Mouse (Mus musculus): ENCODE results near the gene Cyp2b9. TPM values are rescaled to one million over a fixed set of nuclear protein-coding genes. Genes with fewer than 3 reads are reported as not detected.
"Not testable (repeated sequence)": the region's sequence is repeated elsewhere in the genome, so short reads cannot be mapped to it uniquely, and the experiment has no call there.

Cyp2b9 gene
- total RNA-seq (2012; rRNA removed) (not detected in 2 replicates), total RNA-seq (2014; rRNA removed) (not detected in 2 replicates), polyA plus RNA-seq (2012; ENCODE audit: insufficient read length, low read depth) (not detected in 2 replicates)

DNA sequence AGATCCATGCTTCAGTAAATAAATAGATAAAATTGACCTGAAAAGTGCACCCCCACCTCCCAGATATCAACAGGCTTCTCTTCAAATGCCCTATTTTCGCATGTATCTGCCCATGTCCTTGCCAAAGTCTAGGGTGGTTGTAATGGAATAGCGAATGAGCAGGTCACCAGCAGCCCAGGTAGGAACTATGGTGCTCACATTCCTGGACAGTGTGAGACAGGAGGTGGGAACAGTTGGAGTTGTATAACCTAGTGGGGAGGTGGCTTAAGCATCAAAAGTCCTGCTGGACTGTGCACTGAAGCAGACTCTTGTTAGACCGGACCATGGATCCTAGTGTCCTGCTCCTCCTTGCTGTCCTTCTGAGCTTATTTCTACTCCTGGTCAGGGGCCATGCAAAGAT is at the start of gene Cyp2b9:
Gene Cyp2b9, plus strand, starts transcription at position 301 of the 400 bp plus-strand sequence.
- H3K4me1 ChIP-seq (ENCODE audit: control insufficient read depth in 1 of 2, insufficient read depth in 2 of 2); H3K79me2 ChIP-seq (replicated peaks; ENCODE audit: control insufficient read depth, extremely low read depth, insufficient read depth, poor library complexity, severe bottlenecking); H3K27me3 ChIP-seq (replicated peaks); H3K27ac ChIP-seq (ENCODE audit: insufficient read depth, low read depth); H3K4me3 ChIP-seq (replicated peaks in 1 of 3; ENCODE audit: low read depth in 2 of 3, low read length in 2 of 3, poor library complexity in 1 of 3); H3K4me2 ChIP-seq (ENCODE audit: insufficient read depth, low read depth, poor library complexity, severe bottlenecking); H3K36me3 ChIP-seq (replicated peaks in 1 of 2; ENCODE audit: control insufficient read depth in 1 of 2, insufficient read depth in 1 of 2, low read length in 1 of 2); DNase-seq (ENCODE audit: extremely low read depth); dilution Hi-C loops (cut with MboI; ENCODE audit: extremely low pct_ligation_motif_present, extremely low pct_unique_long_range_greater_than_20kb, low sequenced_read_pairs); H3K9ac ChIP-seq (ENCODE audit: insufficient read depth, low read depth); in situ Hi-C loops (cut with MboI; ENCODE audit: low pct_ligation_motif_present, low pct_unique_long_range_greater_than_20kb, low sequenced_read_pairs); H3K9me3 ChIP-seq (replicated peaks; ENCODE audit: low read length): not testable (repeated sequence)

GRCm38 (mm10) chr7:26139623-26140022 is 33.6 kb upstream of the Cyp2b9 start:
- H3K9ac ChIP-seq (ENCODE audit: insufficient read depth, low read depth); dilution Hi-C loops (cut with MboI; ENCODE audit: extremely low pct_ligation_motif_present, extremely low pct_unique_long_range_greater_than_20kb, low sequenced_read_pairs); H3K9me3 ChIP-seq (replicated peaks; ENCODE audit: low read length); H3K27ac ChIP-seq (ENCODE audit: insufficient read depth, low read depth); DNase-seq (ENCODE audit: extremely low read depth); H3K36me3 ChIP-seq (replicated peaks in 1 of 2; ENCODE audit: control insufficient read depth in 1 of 2, insufficient read depth in 1 of 2, low read length in 1 of 2); H3K4me1 ChIP-seq (ENCODE audit: control insufficient read depth in 1 of 2, insufficient read depth in 2 of 2); H3K79me2 ChIP-seq (replicated peaks; ENCODE audit: control insufficient read depth, extremely low read depth, insufficient read depth, poor library complexity, severe bottlenecking); H3K4me3 ChIP-seq (replicated peaks in 1 of 3; ENCODE audit: low read depth in 2 of 3, low read length in 2 of 3, poor library complexity in 1 of 3); H3K27me3 ChIP-seq (replicated peaks); in situ Hi-C loops (cut with MboI; ENCODE audit: low pct_ligation_motif_present, low pct_unique_long_range_greater_than_20kb, low sequenced_read_pairs); H3K4me2 ChIP-seq (ENCODE audit: insufficient read depth, low read depth, poor library complexity, severe bottlenecking): not testable (repeated sequence)

GRCm38 (mm10) chr7:26143657-26144056 is 29.6 kb upstream of the Cyp2b9 start:
- H3K27ac ChIP-seq (ENCODE audit: insufficient read depth, low read depth); H3K9me3 ChIP-seq (replicated peaks; ENCODE audit: low read length); H3K4me3 ChIP-seq (replicated peaks in 1 of 3; ENCODE audit: low read depth in 2 of 3, low read length in 2 of 3, poor library complexity in 1 of 3); DNase-seq (ENCODE audit: extremely low read depth); in situ Hi-C loops (cut with MboI; ENCODE audit: low pct_ligation_motif_present, low pct_unique_long_range_greater_than_20kb, low sequenced_read_pairs); H3K79me2 ChIP-seq (replicated peaks; ENCODE audit: control insufficient read depth, extremely low read depth, insufficient read depth, poor library complexity, severe bottlenecking); H3K36me3 ChIP-seq (replicated peaks in 1 of 2; ENCODE audit: control insufficient read depth in 1 of 2, insufficient read depth in 1 of 2, low read length in 1 of 2); H3K4me1 ChIP-seq (ENCODE audit: control insufficient read depth in 1 of 2, insufficient read depth in 2 of 2); dilution Hi-C loops (cut with MboI; ENCODE audit: extremely low pct_ligation_motif_present, extremely low pct_unique_long_range_greater_than_20kb, low sequenced_read_pairs); H3K4me2 ChIP-seq (ENCODE audit: insufficient read depth, low read depth, poor library complexity, severe bottlenecking); H3K27me3 ChIP-seq (replicated peaks); H3K9ac ChIP-seq (ENCODE audit: insufficient read depth, low read depth): not testable (repeated sequence)

DNA sequence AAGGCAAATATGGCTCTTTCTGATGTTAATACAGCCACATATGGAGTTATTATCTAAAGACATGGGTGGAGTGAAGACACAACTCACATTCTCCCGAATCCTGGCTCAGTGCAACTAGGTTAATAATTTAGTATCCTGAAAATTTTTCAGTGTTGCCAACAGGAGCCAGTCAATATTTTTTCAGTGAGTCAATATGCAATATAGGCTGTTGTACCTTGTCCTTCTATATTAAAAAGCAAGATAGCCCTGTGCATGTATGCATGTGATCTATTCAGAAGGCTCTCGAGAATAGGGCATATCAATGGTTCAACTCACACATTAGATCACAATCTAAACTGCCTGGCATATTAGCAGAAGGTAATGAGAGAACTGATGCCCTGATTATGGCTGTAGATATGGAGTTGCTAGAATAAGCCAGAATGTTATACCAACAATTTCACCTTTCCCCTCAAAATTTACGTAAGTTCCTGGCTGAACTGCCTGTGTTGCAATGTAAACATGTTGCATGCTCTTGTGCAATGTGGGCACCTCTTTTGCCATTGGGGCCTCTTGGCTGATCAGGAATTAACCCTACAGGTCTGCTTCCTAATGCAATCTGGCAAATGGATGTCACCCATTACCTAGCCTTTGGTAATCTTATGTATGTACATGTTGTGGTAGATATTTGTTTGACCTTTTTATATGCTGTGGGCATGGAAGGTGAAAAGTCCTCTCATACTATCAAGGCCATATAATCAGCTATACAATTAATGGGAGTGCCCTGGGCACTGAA is 4.3 kb upstream of the Cyp2b9 start:
- in situ Hi-C loops (cut with MboI; ENCODE audit: low pct_ligation_motif_present, low pct_unique_long_range_greater_than_20kb, low sequenced_read_pairs); H3K27ac ChIP-seq (ENCODE audit: insufficient read depth, low read depth); H3K27me3 ChIP-seq (replicated peaks); H3K9me3 ChIP-seq (replicated peaks; ENCODE audit: low read length); H3K9ac ChIP-seq (ENCODE audit: insufficient read depth, low read depth); dilution Hi-C loops (cut with MboI; ENCODE audit: extremely low pct_ligation_motif_present, extremely low pct_unique_long_range_greater_than_20kb, low sequenced_read_pairs); H3K4me2 ChIP-seq (ENCODE audit: insufficient read depth, low read depth, poor library complexity, severe bottlenecking); H3K79me2 ChIP-seq (replicated peaks; ENCODE audit: control insufficient read depth, extremely low read depth, insufficient read depth, poor library complexity, severe bottlenecking); DNase-seq (ENCODE audit: extremely low read depth); H3K4me1 ChIP-seq (ENCODE audit: control insufficient read depth in 1 of 2, insufficient read depth in 2 of 2); H3K36me3 ChIP-seq (replicated peaks in 1 of 2; ENCODE audit: control insufficient read depth in 1 of 2, insufficient read depth in 1 of 2, low read length in 1 of 2); H3K4me3 ChIP-seq (replicated peaks in 1 of 3; ENCODE audit: low read depth in 2 of 3, low read length in 2 of 3, poor library complexity in 1 of 3): not testable (repeated sequence)
